Mouse (Mus musculus) CD4-positive helper T cell, adult 2 months (primary cell): ENCODE data around the gene B4galnt2.

ENCODE experiments used
- DNase-seq: peaks from one replicate; pipeline ENCODE4 v3.0.0-alpha.2; 2012; ENCODE audit warnings: low read depth, missing footprints, low spot score

Gene B4galnt2

DNA sequence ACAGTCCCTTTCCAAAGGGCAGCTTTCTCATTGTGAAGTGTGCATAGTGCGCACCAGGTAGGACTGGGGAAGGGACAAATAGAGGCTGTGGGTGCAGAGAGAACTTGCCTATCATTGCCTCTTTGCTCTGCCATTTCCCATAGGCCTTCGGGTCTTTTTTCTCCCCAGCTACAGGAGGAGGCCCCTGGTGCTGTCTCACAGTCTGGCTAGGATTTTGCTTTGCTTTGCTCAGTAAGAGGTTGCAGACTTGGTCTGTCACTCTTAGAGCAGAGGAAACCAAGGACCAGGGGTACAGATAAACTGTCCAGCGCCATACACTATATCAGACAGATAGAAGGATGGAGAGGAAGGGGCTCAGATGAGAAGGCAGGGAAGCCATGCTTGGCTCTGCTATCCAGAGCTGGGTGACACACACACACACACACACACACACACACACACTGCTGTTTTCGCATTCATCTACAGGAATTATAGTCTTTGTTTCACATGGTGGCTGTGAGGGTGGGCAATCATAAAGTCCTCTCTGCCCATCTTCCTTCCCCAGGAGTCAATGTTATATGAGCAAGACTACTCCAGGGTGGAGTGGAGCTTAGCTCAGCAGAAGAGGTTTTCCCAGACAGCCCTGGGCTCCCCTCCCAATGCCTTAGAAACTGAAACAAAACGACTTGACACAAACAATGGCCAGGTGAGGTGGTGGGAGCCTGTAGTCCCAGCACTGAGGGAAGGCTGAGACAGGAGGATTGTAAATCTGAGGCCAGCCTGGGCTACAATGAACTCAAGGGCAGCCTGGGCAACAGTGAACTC is 73.8 kb downstream of the B4galnt2 start:
- no peak for DNase-seq

DNA sequence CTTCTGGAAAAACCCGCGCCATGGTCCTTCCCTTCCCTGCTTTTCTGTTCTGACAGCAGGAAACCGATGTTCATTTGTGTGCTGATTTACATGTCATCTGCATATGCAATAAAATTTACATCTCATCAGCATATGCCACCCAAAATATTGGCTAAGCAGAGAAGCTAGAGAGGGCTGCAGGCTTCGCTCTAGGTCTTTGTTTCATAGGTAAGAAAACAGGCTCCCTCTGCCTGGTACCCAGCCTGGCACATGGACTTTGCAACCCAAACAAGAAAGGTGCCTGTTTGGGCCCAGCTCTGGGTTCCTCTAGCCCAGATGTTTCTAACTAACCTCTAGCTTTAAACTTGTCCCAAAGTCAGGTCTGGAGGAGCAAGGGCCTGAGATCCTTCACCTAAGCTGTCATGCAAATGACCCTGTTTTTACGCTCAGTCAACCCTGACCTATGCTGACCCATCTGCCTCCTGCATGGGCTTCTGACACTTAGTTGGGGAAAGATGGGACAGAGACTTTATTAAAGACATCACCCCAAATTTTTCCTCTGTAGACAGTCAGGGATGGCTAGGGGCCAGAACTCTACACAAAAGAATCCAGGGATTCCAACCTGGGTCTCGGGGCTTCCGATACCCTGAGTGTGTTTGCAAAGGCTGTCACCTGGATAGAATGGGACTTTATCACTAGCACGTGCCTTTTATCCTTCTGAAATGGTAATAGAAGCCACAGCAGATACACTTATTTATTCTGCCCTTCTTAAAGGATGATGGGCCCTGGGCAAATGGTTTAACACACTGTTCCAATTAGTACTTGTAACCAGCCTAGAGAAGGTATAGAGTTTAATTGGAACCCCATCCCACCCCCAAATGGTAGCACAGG is 75.5 kb downstream of the B4galnt2 start:
- no peak for DNase-seq

DNA sequence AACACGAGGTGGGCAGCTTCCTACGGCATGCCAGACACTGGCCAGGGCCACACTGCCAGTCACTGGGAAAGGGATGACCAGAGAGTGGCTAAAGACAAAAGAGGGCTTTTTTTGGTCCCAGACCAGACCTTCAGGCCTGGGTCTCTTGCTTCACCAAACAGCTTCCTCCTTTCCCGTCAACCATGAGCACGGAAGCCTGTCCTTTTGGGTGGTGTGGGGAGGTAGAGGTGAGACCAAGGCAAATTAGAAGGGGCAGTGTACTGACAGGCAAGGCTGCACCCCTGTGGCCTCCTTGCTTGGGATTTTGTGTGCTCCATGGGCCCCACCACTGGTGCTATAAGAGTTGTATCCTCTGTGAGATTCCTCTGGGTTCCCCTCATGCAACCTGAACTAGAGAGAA is 76.1 kb downstream of the B4galnt2 start:
- no peak for DNase-seq

DNA sequence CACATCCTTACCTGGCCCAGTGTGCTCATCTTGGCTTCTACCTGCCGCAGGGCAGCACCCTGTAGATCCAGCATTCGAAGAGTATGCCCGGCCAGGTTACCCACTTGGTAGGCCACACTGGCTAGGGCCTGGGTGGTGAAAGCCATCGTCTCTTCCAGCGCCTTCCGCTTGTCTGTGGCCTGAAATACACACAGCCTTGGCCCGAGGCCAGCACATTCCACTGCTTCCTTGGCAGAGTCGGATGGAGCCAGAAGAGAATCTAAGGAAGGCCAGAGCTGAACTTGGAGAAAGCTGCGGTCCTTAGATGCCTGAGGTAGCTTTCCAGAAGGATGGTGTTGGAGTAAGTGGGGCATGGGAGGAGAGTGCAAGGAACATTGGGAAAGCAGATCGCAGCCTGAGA is 77.6 kb downstream of the B4galnt2 start, which contains the start of gene Gngt2:
TSS of gene Gngt2 (plus strand) at position 158 of the 400 bp plus-strand sequence.
- no peak for DNase-seq

DNA sequence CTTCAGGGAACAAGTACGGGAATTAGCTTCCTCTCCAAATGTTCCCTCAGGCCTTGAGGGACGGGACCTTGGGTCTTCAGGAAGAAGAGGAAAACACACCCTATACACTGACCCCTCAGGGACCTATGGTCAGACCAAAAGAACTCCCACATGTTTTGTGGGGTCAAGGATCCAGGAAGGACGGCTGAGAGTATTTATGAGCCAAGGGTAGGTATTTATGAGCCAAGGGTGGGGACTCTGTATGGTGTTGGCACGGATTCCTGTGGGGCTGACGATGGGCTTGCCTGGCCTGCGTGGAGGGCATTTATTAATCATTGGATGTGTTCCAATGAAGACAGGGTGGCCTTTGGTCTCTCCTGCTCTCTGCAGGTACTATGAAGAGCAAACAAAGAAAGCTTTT is 78.3 kb downstream of the B4galnt2 start:
- DNase-seq, result no peak

DNA sequence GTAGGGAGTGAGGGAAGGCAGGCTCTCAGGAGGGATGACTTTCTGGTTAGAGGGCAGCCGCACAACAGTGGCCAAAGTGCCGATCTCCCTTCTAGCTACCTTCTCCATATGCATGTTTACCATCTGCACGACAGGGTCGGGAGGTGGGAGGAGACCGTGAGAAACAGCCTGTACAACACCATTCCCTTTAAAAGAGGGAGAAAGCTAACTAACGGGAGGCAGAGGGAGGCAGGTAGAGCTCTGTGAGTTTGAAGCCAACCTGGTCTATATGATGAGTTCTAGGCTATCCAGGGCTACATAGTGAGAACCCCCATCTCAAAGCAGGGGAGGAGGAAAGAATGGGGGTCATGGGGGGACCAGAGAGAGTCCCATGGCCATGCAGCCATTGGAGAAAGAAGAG is 78.9 kb downstream of the B4galnt2 start:
- DNase-seq, result no peak

DNA sequence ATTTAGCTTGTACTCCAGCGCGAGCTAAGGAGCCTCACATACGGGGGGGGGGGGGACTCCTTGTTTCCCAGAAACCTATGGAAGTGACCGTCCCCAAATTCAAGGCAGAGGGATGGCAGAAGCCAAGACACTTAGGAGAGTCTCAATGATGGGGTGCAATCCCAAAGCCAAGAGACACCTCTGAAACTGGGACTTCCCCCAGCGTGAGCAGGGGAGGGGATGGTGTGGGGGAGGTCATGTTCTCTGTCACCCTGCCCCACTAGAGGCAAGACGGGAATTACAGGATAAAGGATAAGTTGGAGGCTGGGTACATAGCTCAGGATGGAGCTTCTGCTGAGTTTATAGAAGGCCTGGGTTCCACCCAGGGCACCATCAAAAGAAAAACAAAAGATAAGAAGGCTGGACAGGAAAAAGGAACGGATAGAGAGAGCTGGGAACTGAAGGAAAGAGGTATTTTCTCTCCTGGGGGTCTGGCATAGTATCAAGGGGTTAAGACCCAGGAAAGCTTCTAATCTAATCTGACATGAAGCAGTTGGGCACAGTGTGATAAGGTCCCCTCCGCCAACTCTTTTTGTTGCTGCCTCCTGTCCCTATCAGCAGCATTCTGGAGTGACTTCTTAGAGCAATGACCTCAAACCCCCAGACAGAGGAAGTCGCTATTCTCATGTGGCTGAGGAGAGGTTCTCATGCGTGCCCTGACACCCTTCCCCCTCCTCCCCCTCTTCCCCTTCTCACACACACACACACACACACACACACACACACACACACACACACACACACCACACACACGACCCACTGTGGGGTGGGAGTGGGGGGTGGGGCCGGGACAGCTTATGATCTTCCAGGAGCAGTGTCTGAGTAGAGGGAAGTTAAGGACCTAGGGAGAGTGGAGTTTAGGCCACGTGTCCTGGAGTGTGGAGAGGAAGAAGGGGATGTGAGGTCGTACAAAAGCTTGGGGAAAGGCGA is 79.7 kb downstream of the B4galnt2 start:
- peak; percentile 79 for DNase-seq

DNA sequence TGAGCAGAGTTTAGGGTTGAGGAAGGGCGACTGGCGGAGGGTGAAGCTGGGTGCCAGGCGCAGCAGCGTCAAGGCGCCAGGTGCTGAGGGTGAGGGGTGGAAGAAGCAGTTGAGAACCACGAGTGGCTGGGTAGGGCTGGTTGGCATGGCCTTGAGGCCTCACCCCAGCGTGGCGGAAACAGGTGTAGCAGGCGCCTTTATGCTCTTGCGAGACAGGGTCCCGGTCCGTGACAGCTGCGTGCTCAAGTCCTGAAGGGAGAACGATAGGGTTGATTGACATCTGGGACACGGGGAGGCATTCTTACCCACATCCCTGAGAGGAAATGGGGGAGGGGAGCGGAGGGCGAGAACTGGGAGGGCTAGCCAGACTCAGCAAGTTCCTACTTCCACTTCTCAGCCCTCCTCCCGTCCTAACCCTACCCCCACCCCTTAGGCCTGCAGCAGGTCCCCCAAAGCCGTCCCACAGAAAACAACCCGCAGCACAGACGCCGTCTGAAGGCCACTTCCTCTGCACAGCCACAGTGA is 80.5 kb downstream of the B4galnt2 start:
- peak; percentile 78 for DNase-seq

DNA sequence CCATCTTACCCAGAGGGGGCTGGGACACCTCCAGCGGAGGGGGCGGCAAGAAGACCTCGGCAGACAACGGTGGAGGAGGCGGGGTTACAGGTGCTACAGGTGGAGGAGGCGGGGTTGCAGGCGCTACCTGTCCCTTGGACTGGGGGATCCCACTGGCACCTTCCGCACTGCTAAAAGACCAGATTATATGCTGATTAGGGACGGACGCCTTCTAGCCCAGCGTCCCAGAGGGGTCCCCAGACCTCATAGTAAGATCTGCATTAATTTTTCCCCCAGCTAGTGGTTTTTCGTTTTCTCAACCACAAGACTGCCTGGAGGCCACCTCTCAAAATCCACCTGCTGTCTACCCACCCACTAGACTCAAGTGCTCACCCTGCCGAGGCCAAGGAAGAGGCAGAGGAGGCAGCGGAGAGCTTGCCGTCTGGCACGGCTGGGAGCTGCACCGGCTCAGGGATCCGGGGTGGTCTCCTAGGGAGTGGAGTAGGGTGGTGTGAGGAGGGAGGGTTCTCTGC is 81.0 kb downstream of the B4galnt2 start:
- no peak for DNase-seq

DNA sequence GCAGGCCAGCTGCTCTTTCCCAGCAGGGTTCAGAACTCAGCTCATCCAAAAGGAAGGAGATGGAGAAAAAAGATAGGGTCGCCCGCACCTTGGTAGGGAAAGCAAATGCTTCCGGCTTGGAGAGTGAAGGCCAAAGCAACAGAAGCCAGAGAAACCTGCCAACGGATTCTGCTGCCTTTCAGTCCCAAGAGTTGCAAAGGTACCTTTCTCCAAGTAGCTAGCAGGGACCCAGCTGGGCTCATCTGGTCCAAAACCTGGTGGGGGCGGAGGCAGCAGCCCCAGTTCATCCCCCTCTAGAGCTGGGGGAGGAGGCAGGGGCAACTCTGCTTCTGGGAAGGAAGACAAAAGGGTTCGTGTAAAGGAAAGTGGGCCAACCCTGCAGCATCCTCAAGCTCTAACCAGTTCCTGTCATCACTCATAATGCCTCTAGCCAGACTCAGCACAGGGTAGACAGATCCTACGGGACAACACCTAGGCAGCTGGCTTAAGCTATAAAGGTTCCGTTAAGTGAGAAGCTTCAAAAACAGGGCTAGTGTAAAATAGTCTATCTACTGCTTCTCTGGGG is 81.6 kb downstream of the B4galnt2 start:
- no peak for DNase-seq

DNA sequence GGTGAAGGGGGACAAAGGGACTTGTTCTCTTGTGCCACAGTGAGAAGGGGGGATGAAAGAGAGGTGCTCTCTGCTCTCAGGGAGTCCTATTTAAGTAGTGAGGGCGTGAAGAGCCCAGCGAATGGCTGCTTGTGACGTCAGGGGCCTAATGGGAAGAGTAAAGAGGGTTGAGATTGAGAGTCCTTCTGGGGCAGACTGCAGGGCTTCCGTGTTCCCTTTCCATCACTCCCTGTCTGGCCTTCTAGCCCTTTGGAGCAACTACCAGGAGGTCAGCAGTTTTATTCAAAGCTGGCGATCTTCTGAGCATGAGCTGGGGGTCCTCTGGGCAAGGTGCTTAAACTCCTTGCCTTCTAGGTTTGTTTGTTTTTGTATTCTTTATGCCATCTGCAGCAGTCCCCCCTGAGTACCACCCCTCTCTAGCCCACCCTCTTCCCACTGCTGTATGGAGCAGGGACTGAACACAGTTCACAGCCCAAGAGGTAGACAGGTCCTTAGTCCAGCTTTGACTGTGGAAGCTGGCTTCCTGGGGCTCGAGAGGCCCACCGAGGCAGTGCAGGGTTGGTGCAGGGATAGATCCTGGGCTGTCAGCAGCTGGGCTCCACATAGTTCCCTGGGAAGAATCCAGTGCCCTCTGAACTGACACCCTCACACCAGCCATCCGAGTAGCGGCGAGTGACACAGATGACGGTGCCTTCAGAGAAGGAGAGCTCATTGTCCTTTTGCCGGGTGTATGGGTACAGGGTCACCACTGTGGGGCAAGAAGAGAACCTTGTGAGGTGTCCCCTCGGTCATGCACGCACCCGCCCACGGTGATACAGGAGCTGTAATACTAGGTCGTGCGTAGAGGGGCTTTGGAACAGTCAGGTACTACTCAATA is 82.3 kb downstream of the B4galnt2 start:
- DNase-seq, result no peak

DNA sequence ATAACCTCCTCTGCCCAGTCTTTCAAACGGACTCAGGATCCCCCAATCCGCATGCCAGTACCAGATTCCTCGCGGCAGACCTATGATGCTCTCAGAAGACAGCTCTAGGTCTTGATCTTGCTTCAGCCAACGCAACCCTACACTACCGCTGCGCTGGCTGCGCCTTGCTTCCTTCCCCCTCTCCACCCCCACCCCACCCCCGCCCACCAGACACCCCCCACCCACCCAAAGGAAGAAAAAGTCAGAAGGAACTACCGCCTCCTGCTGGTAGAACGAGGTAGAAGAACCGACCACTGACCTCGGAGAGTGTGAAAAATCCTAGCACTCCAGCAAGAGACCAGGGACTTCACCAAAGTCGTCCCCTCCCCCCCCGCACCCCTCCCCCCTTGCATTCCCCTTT is 83.0 kb downstream of the B4galnt2 start:
- DNase-seq, result peak; percentile 39

DNA sequence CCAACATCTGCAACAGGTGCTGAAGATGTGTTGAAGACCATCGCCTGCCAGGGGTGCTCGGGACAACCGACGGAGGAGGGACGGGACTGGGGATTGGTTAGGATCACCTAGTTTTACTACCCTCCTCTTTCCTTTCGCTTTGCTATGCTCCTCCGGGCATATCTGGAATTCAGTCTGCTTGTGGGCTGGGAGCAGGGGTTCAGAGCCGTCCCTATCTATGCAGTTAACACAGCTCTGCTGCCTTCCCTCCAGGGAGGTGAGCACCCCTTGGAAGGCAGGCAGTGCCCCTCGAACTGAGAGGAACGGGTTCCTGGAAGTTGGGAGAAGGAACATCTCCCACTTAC is 83.4 kb downstream of the B4galnt2 start:
- no peak for DNase-seq

DNA sequence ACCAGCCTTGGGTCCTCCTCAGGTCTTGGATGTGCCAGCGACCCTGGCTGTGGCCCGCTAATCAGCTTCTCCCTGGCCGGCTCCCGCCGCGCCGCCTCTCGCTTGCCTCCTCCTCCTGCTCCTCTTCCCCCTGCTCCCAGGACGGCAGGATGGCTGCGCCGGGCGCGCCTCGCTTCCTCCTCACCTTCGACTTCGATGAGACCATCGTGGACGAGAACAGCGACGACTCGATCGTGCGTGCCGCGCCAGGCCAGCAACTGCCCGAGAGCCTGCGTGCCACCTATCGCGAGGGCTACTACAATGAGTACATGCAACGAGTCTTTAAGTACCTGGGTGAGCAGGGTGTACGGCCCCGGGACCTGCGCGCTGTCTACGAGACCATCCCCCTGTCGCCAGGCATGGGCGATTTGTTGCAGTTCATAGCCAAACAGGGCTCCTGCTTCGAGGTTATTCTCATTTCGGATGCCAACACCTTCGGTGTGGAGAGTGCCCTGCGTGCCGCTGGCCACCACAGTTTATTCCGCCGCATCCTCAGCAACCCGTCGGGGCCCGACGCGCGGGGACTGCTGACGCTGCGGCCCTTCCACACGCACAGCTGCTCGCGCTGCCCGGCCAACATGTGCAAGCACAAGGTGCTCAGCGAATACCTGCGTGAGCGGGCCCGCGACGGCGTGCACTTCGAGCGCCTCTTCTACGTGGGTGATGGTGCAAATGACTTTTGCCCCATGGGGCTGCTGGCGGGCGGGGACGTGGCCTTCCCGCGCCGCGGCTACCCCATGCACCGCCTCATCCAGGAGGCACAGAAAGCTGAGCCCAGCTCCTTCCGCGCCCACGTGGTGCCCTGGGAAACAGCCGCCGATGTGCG is 84.0 kb downstream of the B4galnt2 start:
- DNase-seq, result peak; percentile 46

DNA sequence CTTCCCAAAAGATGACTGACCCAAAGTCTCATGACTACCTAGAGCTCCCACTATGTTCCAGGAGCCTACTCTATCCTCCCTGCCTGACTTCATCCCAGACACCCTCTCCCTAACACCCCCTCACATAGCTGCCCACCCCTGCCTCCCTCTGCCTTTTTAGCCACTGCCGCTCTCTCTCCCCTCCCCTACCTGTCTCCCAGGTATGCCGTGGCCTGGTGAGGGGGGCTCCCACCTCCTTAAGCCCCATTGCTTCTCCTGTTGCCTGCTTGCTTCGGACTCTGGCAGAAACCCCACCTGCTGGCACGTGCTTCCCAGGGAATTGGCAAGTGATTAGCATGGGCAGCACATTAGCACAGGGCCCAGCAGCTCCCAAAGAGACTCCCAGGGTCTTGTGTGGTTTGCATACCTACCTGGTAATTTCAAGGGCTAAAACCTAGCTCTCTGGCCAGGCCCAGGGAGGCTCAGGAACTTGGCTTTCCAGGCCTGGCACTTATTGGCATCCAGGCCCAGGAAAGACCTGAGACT is 85.1 kb downstream of the B4galnt2 start:
- DNase-seq, result no peak

DNA sequence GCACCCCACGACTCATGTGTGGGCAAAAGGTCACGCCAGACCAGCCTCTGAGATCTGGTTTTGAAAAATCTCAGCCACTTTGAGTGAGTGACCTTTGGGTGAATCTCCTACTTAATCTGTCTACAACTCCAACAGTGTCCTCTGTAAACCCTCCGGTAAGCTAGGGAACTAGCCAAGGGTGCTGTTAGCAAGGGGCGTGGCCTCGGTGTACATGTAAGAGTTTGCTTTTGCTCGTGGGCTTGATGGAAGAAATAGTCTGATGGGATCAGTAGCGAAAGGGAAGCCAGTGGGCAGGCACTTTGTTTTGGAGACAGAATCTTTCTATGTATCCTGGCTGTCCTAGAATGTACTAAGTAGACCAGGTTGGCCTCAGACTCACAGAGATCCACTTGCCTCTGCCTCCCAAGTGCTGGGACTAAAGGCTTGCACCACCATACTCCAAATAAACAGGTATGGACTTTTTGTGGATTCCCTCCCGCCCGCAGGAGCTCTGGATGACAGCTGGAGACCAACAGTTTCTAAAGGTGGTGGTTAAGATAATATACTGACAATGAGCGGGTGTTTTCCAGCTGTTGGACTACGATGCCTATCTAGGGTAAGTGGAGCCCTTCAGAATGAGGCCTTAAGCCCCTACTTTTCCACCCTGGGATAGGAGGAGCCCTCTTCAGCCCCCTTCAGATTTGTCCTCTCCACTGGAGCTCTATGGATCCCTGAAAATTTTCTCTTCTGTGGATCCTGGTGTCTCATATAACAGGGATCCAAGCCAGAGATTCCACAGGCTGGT is 86.3 kb downstream of the B4galnt2 start:
- DNase-seq, result no peak

DNA sequence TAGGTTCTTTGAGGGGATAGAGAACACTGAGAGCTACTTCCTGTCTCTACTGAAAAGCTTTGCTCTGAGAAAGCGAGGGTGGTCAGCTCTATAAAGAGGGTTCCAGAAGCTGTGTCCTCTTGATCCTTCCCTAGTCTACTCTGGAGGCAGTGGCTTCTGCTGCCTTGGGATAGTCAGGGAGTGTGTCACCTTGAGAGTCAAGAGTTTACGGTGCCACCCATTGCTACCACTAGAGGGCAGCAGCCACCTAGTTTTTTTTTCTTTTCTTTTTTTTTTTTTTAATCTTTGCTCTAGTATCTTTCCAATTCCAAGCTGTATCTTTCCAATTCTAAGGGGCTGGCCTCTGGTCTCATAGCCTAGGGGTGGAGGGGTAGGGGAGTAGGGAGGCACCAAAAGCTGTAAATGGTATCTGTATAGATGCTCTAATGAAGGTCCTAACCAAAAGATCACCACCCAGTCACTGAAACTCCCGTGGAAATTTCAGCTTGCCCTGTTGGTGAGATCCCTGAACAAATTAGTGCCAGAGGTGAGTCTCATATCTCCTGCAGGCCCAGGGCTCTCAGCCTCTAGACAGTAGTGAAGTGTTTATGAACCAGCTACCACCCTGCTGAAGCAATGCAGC is 87.1 kb downstream of the B4galnt2 start:
- peak; percentile 73 for DNase-seq

DNA sequence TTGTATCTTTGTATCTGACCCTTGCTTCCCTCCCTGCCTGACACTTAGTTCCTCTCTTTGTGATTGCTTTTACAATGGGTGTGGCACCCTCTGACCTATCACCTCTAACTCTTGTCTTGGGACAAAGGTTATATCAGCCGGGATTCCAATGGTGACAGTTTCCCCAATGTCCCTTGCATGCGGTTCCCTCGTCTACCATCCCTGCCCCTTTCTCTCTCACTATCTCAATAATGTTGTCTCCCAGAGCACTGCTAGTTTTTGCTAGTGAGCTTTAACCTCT is 87.6 kb downstream of the B4galnt2 start:
- DNase-seq, result no peak
